Mouse (Mus musculus) heart, adult 8-10 months (tissue): ENCODE results near the gene Tgif2. TPM values are rescaled to one million over a fixed set of nuclear protein-coding genes. Genes with fewer than 3 reads are reported as not detected.
"Not testable (repeated sequence)": the region's sequence is repeated elsewhere in the genome, so short reads cannot be mapped to it uniquely, and the experiment has no call there.

Source experiments
- DNase-seq: peaks from one replicate; pipeline ENCODE4 v3.0.0; 2022; ENCODE audit warnings: low spot score
- total RNA-seq, 4 experiments: library from RNA; stranded (reverse); gene quantifications; 2 replicates each; pipeline ENCODE4 v1.2.4; 2022

Tgif2 gene
- total RNA-seq, 4 experiments from 2014 or later = 0.47 to 0.55 (median 0.51) TPM

GRCm38 (mm10) chr2:156843331-156843730 is 3.5 kb downstream of the Tgif2 start:
- no peak for DNase-seq

GRCm38 (mm10) chr2:156844715-156845114 is 4.9 kb downstream of the Tgif2 start:
- no peak for DNase-seq

GRCm38 (mm10) chr2:156847653-156848052 is 7.8 kb downstream of the Tgif2 start:
- no peak for DNase-seq

GRCm38 (mm10) chr2:156848526-156849182 is 8.8 kb downstream of the Tgif2 start:
- DNase-seq = no peak

GRCm38 (mm10) chr2:156850505-156850904 is 10.7 kb downstream of the Tgif2 start:
- DNase-seq = no peak

- not testable (repeated sequence) for DNase-seq
Observed at GRCm38 (mm10) chr2:156853584-156853983, 13.8 kb downstream of the Tgif2 start.

- not testable (repeated sequence) for DNase-seq
Observed at GRCm38 (mm10) chr2:156853999-156854771, 14.4 kb downstream of the Tgif2 start.

GRCm38 (mm10) chr2:156856311-156856710 is 16.5 kb downstream of the Tgif2 start:
- no peak for DNase-seq

GRCm38 (mm10) chr2:156857385-156857791 is 17.6 kb downstream of the Tgif2 start:
- no peak for DNase-seq

GRCm38 (mm10) chr2:156857835-156858234 is 18.0 kb downstream of the Tgif2 start, which contains the start of gene 4930518I15Rik:
4930518I15Rik (minus strand) TSS chr2:156857946.
- no peak for DNase-seq

GRCm38 (mm10) chr2:156858671-156859070 is 18.9 kb downstream of the Tgif2 start:
- no peak for DNase-seq

GRCm38 (mm10) chr2:156862041-156862717 is 22.4 kb downstream of the Tgif2 start:
- no peak for DNase-seq

- DNase-seq = peak; percentile 97
Observed at GRCm38 (mm10) chr2:156862772-156863486, 23.1 kb downstream of the Tgif2 start, which contains the start of gene Rab5if. Rab5if (plus strand) TSS chr2:156863128.

- DNase-seq = no peak
Observed at GRCm38 (mm10) chr2:156863487-156864160, 23.8 kb downstream of the Tgif2 start.

GRCm38 (mm10) chr2:156864481-156864880 is 24.7 kb downstream of the Tgif2 start:
- no peak for DNase-seq

GRCm38 (mm10) chr2:156868994-156869393 is 29.2 kb downstream of the Tgif2 start:
- DNase-seq = peak; percentile 25

- no peak for DNase-seq
Observed at GRCm38 (mm10) chr2:156869554-156869953, 29.7 kb downstream of the Tgif2 start.

GRCm38 (mm10) chr2:156870519-156870918 is 30.7 kb downstream of the Tgif2 start:
- peak; percentile 34 for DNase-seq

- DNase-seq = peak; percentile 49
Observed at GRCm38 (mm10) chr2:156873629-156874028, 33.8 kb downstream of the Tgif2 start.

- DNase-seq = no peak
Observed at GRCm38 (mm10) chr2:156874047-156874759, 34.4 kb downstream of the Tgif2 start.
